Mouse (Mus musculus): ENCODE measurements around the gene Arid4a. TPM values are rescaled to one million over a fixed set of nuclear protein-coding genes. Genes with fewer than 3 reads are reported as not detected.
"Not testable (repeated sequence)": the region's sequence is repeated elsewhere in the genome, so short reads cannot be mapped to it uniquely, and the experiment has no call there.

Arid4a gene
- polyA plus RNA-seq, 1 experiment from 2014 or later: 19.3 TPM

GRCm38 (mm10) chr12:71073113-71073730, 57.4 kb downstream of the Arid4a start:
- no peak overlapping the region for H3K4me3 ChIP-seq (ENCODE audit: low read depth, low read length)

GRCm38 (mm10) chr12:71086331-71086730, 70.5 kb downstream of the Arid4a start:
- 91% methylated on average over 8 of the region's 8 CpGs for WGBS (ENCODE audit: insufficient replicate concordance)
- Histone ChIP-seq H3K9ac (replicated peaks) (no peak overlapping the region), H3K4me2 (ENCODE audit: low read depth, low read length) (no peak overlapping the region), H3K4me3 (ENCODE audit: low read depth, low read length) (no peak overlapping the region), H3K4me1 (ENCODE audit: insufficient read depth) (no peaks in the 10 kb centered on the region), H3K27me3 (ENCODE audit: insufficient read depth, low read length) (no peaks in the 10 kb centered on the region), H3K27ac (ENCODE audit: low read depth) (no peak overlapping the region), H3K9me3 (ENCODE audit: low read length) (no peaks in the 10 kb centered on the region), H3K36me3 (replicated peaks; ENCODE audit: insufficient read depth, low read length) (peaks cover 19% of the 10 kb centered on the region)
- DNase-seq: no peak
- TF ChIP-seq CTCF (IDR thresholded peaks at IDR 0.05; ENCODE audit: low read depth): no peak
- no peak for TF ChIP-seq EP300 (IDR thresholded peaks at IDR 0.05; ENCODE audit: low read depth)
- ATAC-seq: no peak

More at GRCm38 (mm10) chr12:71073113-71073730, 57.4 kb downstream of the Arid4a start:
- Histone ChIP-seq H3K27ac (ENCODE audit: low read depth) (no peak overlapping the region), H3K9me3 (ENCODE audit: low read length) (no peaks in the 10 kb centered on the region), H3K4me2 (ENCODE audit: low read depth, low read length) (no peak overlapping the region), H3K9ac (replicated peaks) (no peak overlapping the region), H3K27me3 (ENCODE audit: insufficient read depth, low read length) (no peaks in the 10 kb centered on the region), H3K36me3 (replicated peaks; ENCODE audit: insufficient read depth, low read length) (peaks cover 67% of the 10 kb centered on the region), H3K4me1 (ENCODE audit: insufficient read depth) (no peaks in the 10 kb centered on the region)
- WGBS (ENCODE audit: insufficient replicate concordance): 54% methylated on average over 12 of the region's 12 CpGs
- TF ChIP-seq EP300 (IDR thresholded peaks at IDR 0.05; ENCODE audit: low read depth) (no peak), CTCF (IDR thresholded peaks at IDR 0.05; ENCODE audit: low read depth) (peak; percentile 42)
- DNase-seq (peak; percentile 29), ATAC-seq (no peak)

- H3K4me1 ChIP-seq (ENCODE audit: insufficient read depth); H3K4me3 ChIP-seq (ENCODE audit: low read depth, low read length); H3K9me3 ChIP-seq (ENCODE audit: low read length); H3K36me3 ChIP-seq (replicated peaks; ENCODE audit: insufficient read depth, low read length); ATAC-seq; H3K4me2 ChIP-seq (ENCODE audit: low read depth, low read length); DNase-seq; H3K9ac ChIP-seq (replicated peaks); H3K27me3 ChIP-seq (ENCODE audit: insufficient read depth, low read length); H3K27ac ChIP-seq (ENCODE audit: low read depth): not testable (repeated sequence)
- WGBS (ENCODE audit: insufficient replicate concordance): 81% methylated on average over 4 of the region's 4 CpGs
These were observed 88.5 kb downstream of the Arid4a start for GRCm38 (mm10) chr12:71104275-71104674.

GRCm38 (mm10) chr12:71107216-71107771, 91.5 kb downstream of the Arid4a start:
- Histone ChIP-seq H3K36me3 (replicated peaks; ENCODE audit: insufficient read depth, low read length) (no peaks in the 10 kb centered on the region), H3K4me2 (ENCODE audit: low read depth, low read length) (no peak overlapping the region), H3K9me3 (ENCODE audit: low read length) (no peaks in the 10 kb centered on the region), H3K4me3 (ENCODE audit: low read depth, low read length) (no peak overlapping the region), H3K27ac (ENCODE audit: low read depth) (no peak overlapping the region), H3K4me1 (ENCODE audit: insufficient read depth) (peaks cover 7% of the 10 kb centered on the region; the same call in 1 of the 2 replicates), H3K27me3 (ENCODE audit: insufficient read depth, low read length) (no peaks in the 10 kb centered on the region), H3K9ac (replicated peaks) (no peak overlapping the region)
- no peak for DNase-seq
- WGBS (ENCODE audit: insufficient replicate concordance): 89% methylated on average over 6 of the region's 6 CpGs
- no peak for TF ChIP-seq EP300 (IDR thresholded peaks at IDR 0.05; ENCODE audit: low read depth)
- TF ChIP-seq CTCF (IDR thresholded peaks at IDR 0.05; ENCODE audit: low read depth): no peak
- no peak for ATAC-seq

- peak; percentile 54 for ATAC-seq
- H3K27me3 ChIP-seq (ENCODE audit: insufficient read depth, low read length): no peaks in the 10 kb centered on the region
- no peak within 1 kb of the TSS for H3K27ac ChIP-seq (ENCODE audit: low read depth)
- TF ChIP-seq EP300 (IDR thresholded peaks at IDR 0.05; ENCODE audit: low read depth) (no peak), CTCF (IDR thresholded peaks at IDR 0.05; ENCODE audit: low read depth) (peak; percentile 45)
- 18% methylated on average over 33 of the region's 33 CpGs for WGBS (ENCODE audit: insufficient replicate concordance)
- peak within 1 kb of the TSS; percentile 65 for H3K4me2 ChIP-seq (ENCODE audit: low read depth, low read length)
- peak within 1 kb of the TSS; percentile 38; the same call in 1 of the 2 replicates for H3K9ac ChIP-seq (replicated peaks)
- H3K9me3 ChIP-seq (ENCODE audit: low read length): no peaks in the 10 kb centered on the region
- DNase-seq: peak; percentile 45
- peaks cover 7% of the 10 kb centered on the region; the same call in 1 of the 2 replicates for H3K4me1 ChIP-seq (ENCODE audit: insufficient read depth)
- no peaks in the 10 kb centered on the region for H3K36me3 ChIP-seq (replicated peaks; ENCODE audit: insufficient read depth, low read length)
- 0 out of 2 replicates have a peak within 1 kb of the TSS, but pooled peaks have one; percentile 20 for H3K4me3 ChIP-seq (ENCODE audit: low read depth, low read length)
These were observed 95.5 kb downstream of the Arid4a start, which contains the start of gene Tomm20l for GRCm38 (mm10) chr12:71111331-71111730. Gene Tomm20l (plus strand): TSS chr12:71111428.

GRCm38 (mm10) chr12:71113074-71113473, 97.3 kb downstream of the Arid4a start:
- 40% methylated on average over 10 of the region's 10 CpGs for WGBS (ENCODE audit: insufficient replicate concordance)
- TF ChIP-seq CTCF (IDR thresholded peaks at IDR 0.05; ENCODE audit: low read depth) (no peak), EP300 (IDR thresholded peaks at IDR 0.05; ENCODE audit: low read depth) (no peak)
- Histone ChIP-seq H3K4me1 (ENCODE audit: insufficient read depth) (peaks cover 7% of the 10 kb centered on the region; the same call in 1 of the 2 replicates), H3K4me2 (ENCODE audit: low read depth, low read length) (no peak overlapping the region), H3K27me3 (ENCODE audit: insufficient read depth, low read length) (no peaks in the 10 kb centered on the region), H3K27ac (ENCODE audit: low read depth) (no peak overlapping the region), H3K36me3 (replicated peaks; ENCODE audit: insufficient read depth, low read length) (no peaks in the 10 kb centered on the region), H3K4me3 (ENCODE audit: low read depth, low read length) (no peak overlapping the region), H3K9me3 (ENCODE audit: low read length) (no peaks in the 10 kb centered on the region), H3K9ac (replicated peaks) (no peak overlapping the region)
- DNase-seq: no peak
- peak; percentile 41 for ATAC-seq
